In genomic region chr2:49618829-49619718, GRCm38 (mm10) we compare ENCODE assay signal across 8 mouse cellular contexts. TPM values are rescaled to one million over a fixed set of nuclear protein-coding genes. Genes with fewer than 3 reads are reported as not detected.
A peak's percentile ranks its signal among the peaks of the same experiment; 100 is the strongest.
DNase-seq lines count a peak whose midpoint lies in the region; ATAC-seq and TF ChIP-seq lines count a peak whose summit lies in the region.

Gene Kif5c, plus strand, starts transcription at chr2:49619298.

- no peaks in the 10 kb centered on the region; a peak in 1 of 4 replicates for H3K4me1 ChIP-seq in ES-E14 (ENCODE audit: control insufficient read depth in 2 of 2, insufficient read depth in 2 of 2, low read length in 2 of 2, poor library complexity in 1 of 2)
- peaks cover 22% of the 10 kb centered on the region for H3K4me1 ChIP-seq in neural tube, embryonic 15.5 days
- H3K4me1 ChIP-seq in testis, adult 2 months (ENCODE audit: control insufficient read depth, insufficient read depth, low read length) = peaks cover 8% of the 10 kb centered on the region

- H3K36me3 ChIP-seq in ES-E14 (ENCODE audit: control insufficient read depth, insufficient read depth, low read length, poor library complexity, severe bottlenecking) = no peaks in the 10 kb centered on the region
- H3K36me3 ChIP-seq in neural tube, embryonic 15.5 days = no peaks in the 10 kb centered on the region
- H3K36me3 ChIP-seq in testis, adult 2 months (ENCODE audit: control insufficient read depth, insufficient read depth, low read length) = no peaks in the 10 kb centered on the region

- H3K27ac ChIP-seq in ES-E14 (ENCODE audit: insufficient read depth, low read depth, low read length, poor library complexity, severe bottlenecking) = no peak within 1 kb of the TSS
- peak within 1 kb of the TSS; percentile 96 for H3K27ac ChIP-seq in layer of hippocampus, adult 2 months
- peak within 1 kb of the TSS; percentile 94 for H3K27ac ChIP-seq in neural tube, embryonic 15.5 days (replicated peaks)
- no peak within 1 kb of the TSS for H3K27ac ChIP-seq in testis, adult 2 months (ENCODE audit: control insufficient read depth, insufficient read depth, low read depth, low read length)

- TF ChIP-seq CTCF in layer of hippocampus, adult 2 months (conservative IDR thresholded peaks at IDR 0.05) = peak; percentile 35
- TF ChIP-seq CTCF in testis, adult 2 months (IDR thresholded peaks at IDR 0.05; ENCODE audit: control insufficient read depth, insufficient read depth, insufficient replicate concordance, low read depth, low read length) = no peak

- no peaks in the 10 kb centered on the region for H3K9me3 ChIP-seq in ES-E14 (ENCODE audit: control insufficient read depth, insufficient read depth, low read depth, low read length)
- H3K9me3 ChIP-seq in neural tube, embryonic 15.5 days (replicated peaks) = no peaks in the 10 kb centered on the region

- peak; percentile 92 for ATAC-seq in frontal cortex, adult (ENCODE audit: low TSS enrichment)
- peak; percentile 93 to 95 for ATAC-seq in hematopoietic stem cell, adult 5-6 weeks (replicated peaks in 1 of 2; ENCODE audit: insufficient read depth in 1 of 2, low FRiP score in 2 of 2, low TSS enrichment in 1 of 2, low read depth in 1 of 2, poor library complexity in 2 of 2, severe bottlenecking in 2 of 2)
- peak; percentile 96 for ATAC-seq in neural tube, embryonic 15.5 days (ENCODE audit: low FRiP score)

- H3K4me2 ChIP-seq in neural tube, embryonic 15.5 days = peak within 1 kb of the TSS; percentile 62

- TF ChIP-seq POLR2A in testis, adult 2 months (IDR thresholded peaks at IDR 0.05; ENCODE audit: control insufficient read depth, low read depth, low read length) = no peak

- 5% methylated on average over 52 of the region's 54 CpGs for WGBS in neural tube, embryonic 15.5 days

- peak within 1 kb of the TSS; percentile 23; the same call in 1 of the 2 replicates for H3K9ac ChIP-seq in ES-E14 (ENCODE audit: insufficient read depth, low read depth, low read length, poor library complexity, severe bottlenecking)
- peak within 1 kb of the TSS; percentile 89 for H3K9ac ChIP-seq in neural tube, embryonic 15.5 days (replicated peaks)

- H3K4me3 ChIP-seq in ES-E14 (ENCODE audit: insufficient read depth in 1 of 2, low read depth in 1 of 2, low read length in 2 of 2, poor library complexity in 1 of 2, severe bottlenecking in 1 of 2) = peak within 1 kb of the TSS; percentile 80 to 96
- H3K4me3 ChIP-seq in layer of hippocampus, adult 2 months = peak within 1 kb of the TSS; percentile 98
- peak within 1 kb of the TSS; percentile 78 for H3K4me3 ChIP-seq in neural tube, embryonic 15.5 days (replicated peaks)
- H3K4me3 ChIP-seq in testis, adult 2 months (ENCODE audit: control insufficient read depth, low read depth, low read length) = peak within 1 kb of the TSS; percentile 87

- peak; percentile 75 for DNase-seq in ES-E14 (ENCODE audit: low read depth, low spot score)
- peak; percentile 97 for DNase-seq in cerebellum, adult 9-10 months
- peak; percentile 95 to 97 for DNase-seq in layer of hippocampus, adult 2 months (ENCODE audit: low spot score in 2 of 2)
- peak; percentile 84 to 88 for DNase-seq in lung, adult 18-20 months

- in situ Hi-C loops in ES-E14 (cut with MboI; ENCODE audit: low sequenced_read_pairs in 2 of 2, unreplicated experiment in 2 of 2) = no loop called here

- no peaks in the 10 kb centered on the region for H3K27me3 ChIP-seq in neural tube, embryonic 15.5 days (replicated peaks)
- no peaks in the 10 kb centered on the region for H3K27me3 ChIP-seq in testis, adult 2 months (ENCODE audit: control insufficient read depth, insufficient read depth, low read length)

TF ChIP-seq in ES-E14, 5 proteins besides CTCF, POLR2A, EP300 and RAD21:
- TF ChIP-seq ZNF384 (IDR thresholded peaks at IDR 0.05; ENCODE audit: low read depth, low read length) = no peak
- no peak for TF ChIP-seq MAFK (IDR thresholded peaks at IDR 0.05; ENCODE audit: insufficient read depth, low read depth, low read length)
- TF ChIP-seq ZC3H11A (IDR thresholded peaks at IDR 0.05; ENCODE audit: borderline replicate concordance, low read depth, low read length) = no peak
- TF ChIP-seq HCFC1 (IDR thresholded peaks at IDR 0.05; ENCODE audit: borderline replicate concordance, insufficient read depth, low read length) = peak; percentile 80
- no peak for TF ChIP-seq CHD2 (IDR thresholded peaks at IDR 0.05; ENCODE audit: low read depth, low read length)

RNA-seq across cellular contexts. Expression of gene Kif5c, which starts in this region (rescaled TPM):
- total RNA-seq in ES-E14 (2012; rRNA removed) = 34.2 and 37.3 TPM in 2 replicates
- 0.45 and 2.4 TPM in 2 replicates for total RNA-seq in hematopoietic stem cell, adult 5-6 weeks (2017)
- 100 to 1,000 TPM; 467 to 553 TPM for total RNA-seq in layer of hippocampus, adult 2 months (2021)
- polyA plus RNA-seq in neural tube, embryonic 15.5 days (2015; fragmentation: Nextera tagmentation; extraction: Ambion mirVana) = 152 and 181 TPM in 2 replicates
- polyA plus RNA-seq in testis, adult 2 months (2012; rRNA removed) = 19.0 and 23.7 TPM in 2 replicates

Comparison
In these comparisons a context has a peak if more than half of its experiments do, and no peak if none do; other contexts are left out.
1. RNA of gene Kif5c (total RNA-seq): 467 to 553 TPM in layer of hippocampus, adult 2 months and 34.2 to 37.3 TPM in ES-E14; 0.45 to 2.4 TPM in hematopoietic stem cell, adult 5-6 weeks; every median in the first group is over 10 times any median in the second.
2. RNA of gene Kif5c (total RNA-seq): 467 to 553 TPM in layer of hippocampus, adult 2 months; 34.2 to 37.3 TPM in ES-E14; every median in the first group is over 10 times any median in the second.
3. H3K27ac ChIP-seq: peak in layer of hippocampus, adult 2 months (single experiment) and neural tube, embryonic 15.5 days (single experiment); none in ES-E14 (single experiment) and testis, adult 2 months (single experiment).
4. Peak in every context shown above with its lines, with median percentiles within 50 percentile points of each other: DNase-seq, H3K4me3 ChIP-seq and ATAC-seq.